Mouse (Mus musculus) cortical plate, adult 2 months (tissue): Measurements from ENCODE around the gene Tagln. TPM values are rescaled to one million over a fixed set of nuclear protein-coding genes. Genes with fewer than 3 reads are reported as not detected.
A peak's percentile ranks its signal among the peaks of the same experiment; 100 is the strongest.

ENCODE experiments used
- H3K27ac ChIP-seq: fragments of 200-500 bp; 2 replicates; pipeline ENCODE4 v1.5.1; 2012; ENCODE audit warnings: low read length, control low read depth, inconsistent platforms; ENCODE audit not compliant: insufficient read depth
- H3K4me1 ChIP-seq: fragments of 200-500 bp; 2 replicates; pipeline ENCODE4 v1.6.1; 2011; ENCODE audit warnings: low read length; ENCODE audit not compliant: control insufficient read depth, insufficient read depth
- H3K4me3 ChIP-seq: fragments of 200-500 bp; 2 replicates; pipeline ENCODE4 v1.5.1; 2011; ENCODE audit warnings: mild to moderate bottlenecking, low read length, control low read depth; ENCODE audit not compliant: insufficient read depth
- CTCF ChIP-seq: fragments of 200-500 bp; IDR thresholded peaks from 2 replicates; pipeline ENCODE4 v1.5.1; 2011; ENCODE audit warnings: mild to moderate bottlenecking, control low read depth, low read length; ENCODE audit not compliant: insufficient read depth; ENCODE audit errors: extremely low read depth
- POLR2A ChIP-seq: fragments of 200-500 bp; IDR thresholded peaks from 2 replicates; pipeline ENCODE4 v1.6.1; 2011; ENCODE audit warnings: mild to moderate bottlenecking, low read length, control low read depth; ENCODE audit not compliant: insufficient read depth; ENCODE audit errors: extremely low read depth
- polyA plus RNA-seq: library from polyadenylated mRNA; depleted of rRNA; stranded (reverse); fragments of >200 nt; gene quantifications from 2 replicates; pipeline ENCODE4 v1.2.3, GENCODE M21; 2012

Tagln gene
- polyA plus RNA-seq, 1 experiment: 18.3 TPM

DNA sequence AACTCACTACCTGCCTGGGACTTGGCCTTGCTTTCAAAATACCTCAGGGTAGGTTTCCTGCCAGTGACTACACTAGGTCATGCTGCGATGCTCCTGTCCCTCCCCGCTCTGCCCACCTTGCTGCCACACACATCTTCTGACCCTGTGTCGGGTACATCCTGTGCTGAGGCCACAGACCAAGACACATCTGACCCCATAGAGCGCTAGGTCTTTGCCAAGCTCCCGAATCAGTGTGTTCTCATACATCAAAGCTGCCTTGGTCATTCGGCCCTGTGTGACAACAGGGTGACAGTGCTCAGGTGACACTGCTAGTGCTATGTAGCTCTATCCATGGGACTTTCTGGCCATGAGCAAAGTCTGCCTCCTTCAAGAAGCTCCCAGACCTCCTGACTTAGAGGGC is 3.9 kb upstream of the Tagln start:
- no peak overlapping the region for H3K27ac ChIP-seq

DNA sequence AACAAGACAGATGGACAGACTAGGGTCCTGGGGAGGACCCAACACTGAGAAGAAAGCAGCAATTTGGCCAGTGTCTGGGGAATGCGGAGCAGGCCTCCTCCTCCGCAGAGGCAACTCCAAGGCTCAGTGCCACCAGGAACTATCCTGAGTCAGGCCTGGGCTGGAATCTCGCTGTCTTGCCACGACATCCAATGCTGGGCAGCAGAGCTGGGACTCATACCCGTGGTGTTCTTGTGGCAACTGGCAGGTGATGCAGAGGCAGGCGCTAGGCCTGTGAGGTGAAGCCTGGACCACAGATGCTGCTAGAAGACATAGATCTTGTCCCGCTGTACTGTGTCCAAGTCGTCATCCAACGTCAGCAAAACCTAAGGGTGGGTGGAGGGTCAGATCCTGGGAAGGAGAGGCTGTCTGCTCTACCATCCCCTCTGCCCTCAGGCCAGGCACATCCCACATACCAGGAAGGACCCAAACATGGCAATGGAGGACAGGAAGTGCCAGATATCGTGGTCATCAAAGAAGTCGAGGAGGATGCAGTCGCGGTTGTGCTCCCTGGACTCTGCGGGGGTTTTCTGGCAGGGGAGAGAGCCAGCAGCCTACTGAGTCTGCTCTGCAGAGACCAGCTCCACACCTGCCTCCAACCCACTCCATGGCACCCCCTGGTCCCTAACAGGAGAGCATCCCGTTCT is 3.2 kb upstream of the Tagln start:
- Histone ChIP-seq H3K27ac (no peak overlapping the region), H3K4me3 (no peak overlapping the region), H3K4me1 (no peaks in the 10 kb centered on the region; the same call in 1 of the 2 replicates)
- no peak for TF ChIP-seq CTCF
- TF ChIP-seq POLR2A: no peak

More for the DNA sequence above, 3.9 kb upstream of the Tagln start:
- H3K4me1 ChIP-seq: no peaks in the 10 kb centered on the region; the same call in 1 of the 2 replicates
- H3K4me3 ChIP-seq: no peak overlapping the region
- TF ChIP-seq POLR2A (no peak), CTCF (no peak)

DNA sequence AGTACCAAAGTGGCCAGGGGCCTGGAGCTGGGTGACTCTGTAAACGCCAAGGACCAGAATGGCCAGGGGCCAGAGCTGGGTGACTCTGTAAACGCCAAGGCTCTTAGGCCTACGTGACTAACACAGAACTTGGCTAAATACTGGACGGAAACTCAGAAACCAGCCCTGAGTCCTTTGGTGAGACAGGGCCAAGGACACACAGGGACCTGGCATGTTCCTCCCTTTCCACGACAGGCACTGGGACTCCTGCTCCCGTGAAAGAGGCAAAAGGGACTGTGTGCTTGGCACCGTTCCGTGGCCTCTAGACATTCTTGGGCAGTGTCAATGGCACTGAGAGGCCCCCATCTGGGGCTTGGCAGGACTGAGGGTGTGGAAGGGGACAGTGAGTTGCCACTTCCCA is 2.2 kb upstream of the Tagln start:
- Histone ChIP-seq H3K27ac (no peak overlapping the region), H3K4me3 (no peak overlapping the region), H3K4me1 (no peaks in the 10 kb centered on the region; the same call in 1 of the 2 replicates)
- TF ChIP-seq POLR2A: no peak

DNA sequence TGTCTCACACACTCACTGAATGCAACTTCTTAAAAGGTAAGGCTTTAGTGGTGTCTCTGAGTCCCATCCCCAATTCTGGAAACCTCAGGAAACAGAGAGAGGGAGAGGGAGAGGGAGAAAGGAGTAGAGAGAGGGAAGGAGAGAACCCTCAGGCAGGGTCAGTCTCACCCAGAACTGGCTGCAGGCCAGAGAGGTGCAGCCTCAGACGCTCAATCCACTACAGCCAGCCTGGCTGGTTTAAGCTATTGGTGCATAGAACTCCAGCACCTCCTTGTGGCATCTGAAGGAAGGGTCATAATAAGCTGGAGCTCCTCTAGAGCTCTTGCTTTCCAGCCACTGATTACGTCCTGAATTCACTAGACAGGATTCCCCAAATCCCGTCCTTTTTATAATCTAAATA is 1.0 kb upstream of the Tagln start:
- Histone ChIP-seq H3K27ac (no peak overlapping the region), H3K4me3 (no peak overlapping the region), H3K4me1 (peaks cover 3% of the 10 kb centered on the region)
- TF ChIP-seq CTCF: peak; percentile 73
- no peak for TF ChIP-seq POLR2A

DNA sequence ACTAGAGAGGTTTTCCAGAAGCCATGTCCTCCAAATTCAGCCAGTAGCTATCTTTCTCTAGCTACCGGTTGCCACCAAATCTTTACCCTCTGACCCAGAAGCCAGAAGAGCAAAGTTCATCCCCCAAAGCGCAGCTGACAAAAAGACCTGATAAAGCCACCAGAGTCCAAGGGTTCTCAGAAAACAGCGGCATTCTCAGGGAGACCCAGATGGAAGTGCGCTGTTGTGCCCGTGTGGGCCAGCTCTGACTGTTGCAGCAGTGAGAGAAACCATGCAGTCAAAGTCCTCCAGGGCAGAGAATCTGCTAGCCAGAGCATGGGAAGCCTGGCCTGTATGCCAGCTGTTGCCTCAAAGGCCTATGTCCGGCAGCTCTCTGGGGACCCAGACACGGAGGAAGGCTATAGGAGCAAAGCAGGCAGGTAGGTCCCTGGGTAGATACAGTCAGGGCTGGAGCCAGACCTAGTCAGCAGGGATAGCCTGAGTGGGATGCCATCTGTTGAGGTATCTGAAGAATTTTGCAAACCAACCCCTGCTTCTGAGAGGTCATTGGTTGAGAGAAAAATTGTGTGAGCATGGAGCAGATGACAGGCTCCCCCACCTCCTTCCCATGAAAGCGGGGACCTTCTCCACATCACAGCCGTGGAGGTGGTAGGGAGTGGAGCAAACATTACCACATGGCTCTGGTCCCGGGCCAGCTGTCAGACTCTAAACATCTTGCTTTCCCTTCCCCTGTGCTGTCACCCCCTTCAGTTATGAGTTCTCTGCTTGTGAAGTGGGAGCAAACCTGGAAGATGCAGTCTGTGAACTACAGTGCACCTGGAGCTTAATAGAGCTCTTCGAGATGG is 3.1 kb downstream of the Tagln start:
- Histone ChIP-seq H3K4me3 (no peak overlapping the region), H3K27ac (no peak overlapping the region), H3K4me1 (peaks cover 3% of the 10 kb centered on the region)
- TF ChIP-seq CTCF (no peak), POLR2A (0 out of 2 replicates have a peak, but pooled peaks have one; percentile 9)

DNA sequence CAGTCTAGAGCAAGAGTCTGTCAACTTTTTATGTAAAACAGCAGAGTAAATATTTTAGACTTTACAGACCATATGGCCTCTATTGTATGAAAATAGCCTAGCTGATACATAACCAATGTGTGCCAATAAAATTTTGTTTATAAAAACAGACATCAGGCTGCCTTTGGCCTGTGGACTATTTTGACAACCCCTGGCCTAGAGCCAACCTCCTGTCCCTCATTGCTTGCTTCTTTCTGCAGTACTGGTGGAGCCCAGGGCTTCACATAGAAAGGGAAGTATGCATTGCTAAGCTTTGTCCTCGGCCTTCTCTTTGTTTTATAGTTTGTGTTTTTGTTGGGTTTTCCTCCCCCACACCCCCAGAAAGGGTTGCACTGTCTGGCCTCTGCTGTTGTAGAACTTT is 3.9 kb downstream of the Tagln start:
- peaks cover 3% of the 10 kb centered on the region for H3K4me1 ChIP-seq
- no peak overlapping the region for H3K4me3 ChIP-seq
- TF ChIP-seq POLR2A: no peak
- TF ChIP-seq CTCF: no peak
- no peak overlapping the region for H3K27ac ChIP-seq

DNA sequence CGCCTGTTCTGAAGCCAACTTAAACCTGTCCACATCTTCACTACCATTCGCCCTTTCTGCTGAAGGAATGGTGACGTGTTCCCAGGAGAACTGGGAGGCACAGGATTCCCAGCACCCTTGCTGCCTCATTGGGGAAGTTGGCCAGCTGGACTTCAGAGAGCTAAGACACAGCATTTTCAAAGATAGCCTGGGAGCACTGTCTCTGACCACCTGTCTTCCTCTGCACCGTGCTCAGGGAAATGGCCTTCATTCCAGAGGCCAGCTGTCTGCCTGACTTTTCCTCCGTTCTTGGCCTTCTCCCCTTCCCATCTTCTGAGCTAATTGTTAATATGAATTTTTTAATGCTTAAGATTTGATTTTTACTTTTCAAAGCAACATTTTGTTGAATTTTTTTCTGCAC is 6.6 kb downstream of the Tagln start:
- H3K27ac ChIP-seq: no peak overlapping the region
- H3K4me3 ChIP-seq: no peak overlapping the region
- TF ChIP-seq POLR2A (no peak), CTCF (no peak)
- H3K4me1 ChIP-seq: peaks cover 3% of the 10 kb centered on the region

DNA sequence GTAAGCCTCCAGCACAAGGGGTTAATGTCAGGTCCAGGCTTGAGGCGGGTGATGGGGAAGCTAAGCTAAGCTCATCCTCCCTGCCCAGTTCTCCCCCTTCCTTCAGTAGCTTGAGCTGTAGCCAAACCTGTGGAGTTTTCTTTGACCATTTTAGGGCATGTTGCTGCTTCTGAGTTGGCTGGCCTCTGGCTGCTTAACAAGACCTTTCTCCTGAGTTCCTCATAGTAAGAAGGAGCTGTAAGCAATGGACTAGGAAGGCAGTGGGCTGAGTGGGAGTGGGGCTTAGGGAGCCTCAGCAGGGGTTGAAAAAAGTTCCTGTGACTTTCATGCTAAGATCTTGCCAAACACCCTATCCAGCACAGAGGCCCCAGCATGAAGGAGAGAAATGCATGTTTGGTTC is 16.0 kb downstream of the Tagln start:
- TF ChIP-seq CTCF (no peak), POLR2A (no peak)

DNA sequence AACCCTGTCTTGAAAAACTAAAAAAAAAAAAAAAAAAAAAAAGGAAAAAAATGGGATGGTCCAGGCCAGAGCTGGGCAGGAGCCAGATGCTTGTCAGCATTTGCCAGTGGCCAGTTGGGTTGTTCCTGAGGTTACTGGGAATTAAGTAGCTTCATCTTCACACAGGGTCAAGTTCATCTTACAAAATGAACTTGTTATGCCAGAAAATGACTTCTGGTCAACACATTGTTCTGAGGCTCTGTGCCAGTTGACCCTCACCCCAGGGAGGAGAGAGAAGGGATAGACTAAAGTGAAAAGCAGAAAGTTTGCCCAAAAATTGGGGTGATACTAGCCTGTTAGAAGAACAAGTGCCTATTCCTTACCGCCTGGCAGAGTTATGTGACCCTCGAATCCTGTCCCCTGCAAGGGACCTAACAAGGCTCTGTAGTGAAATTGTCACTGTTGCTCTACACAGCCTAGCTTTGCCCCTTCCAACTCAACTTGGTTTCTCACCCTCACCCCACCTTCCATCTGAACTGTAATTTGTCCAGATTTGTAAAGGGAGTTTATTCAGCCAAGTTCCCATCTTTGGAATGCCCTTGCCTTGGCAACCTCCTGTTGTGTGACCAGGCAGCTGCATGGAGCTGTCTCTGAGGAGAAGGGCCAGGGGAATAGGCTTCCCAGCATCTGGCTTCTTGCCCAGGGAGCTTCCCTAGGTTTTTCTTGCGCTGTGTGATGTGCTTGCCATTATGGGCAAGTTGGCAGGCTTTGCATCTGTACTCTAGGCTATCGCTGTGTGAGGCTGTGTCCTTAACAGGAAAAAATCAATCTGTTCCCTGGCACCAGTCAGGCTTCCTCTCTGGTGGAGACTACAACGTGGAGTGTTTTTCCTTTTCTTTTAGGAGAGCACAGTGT is 18.6 kb downstream of the Tagln start:
- Histone ChIP-seq H3K4me3 (no peak overlapping the region), H3K27ac (no peak overlapping the region), H3K4me1 (no peaks in the 10 kb centered on the region)
- TF ChIP-seq POLR2A (no peak), CTCF (no peak)

More for the DNA sequence above, 16.0 kb downstream of the Tagln start:
- H3K4me1 ChIP-seq: no peaks in the 10 kb centered on the region
- H3K27ac ChIP-seq: no peak overlapping the region
- no peak overlapping the region for H3K4me3 ChIP-seq

DNA sequence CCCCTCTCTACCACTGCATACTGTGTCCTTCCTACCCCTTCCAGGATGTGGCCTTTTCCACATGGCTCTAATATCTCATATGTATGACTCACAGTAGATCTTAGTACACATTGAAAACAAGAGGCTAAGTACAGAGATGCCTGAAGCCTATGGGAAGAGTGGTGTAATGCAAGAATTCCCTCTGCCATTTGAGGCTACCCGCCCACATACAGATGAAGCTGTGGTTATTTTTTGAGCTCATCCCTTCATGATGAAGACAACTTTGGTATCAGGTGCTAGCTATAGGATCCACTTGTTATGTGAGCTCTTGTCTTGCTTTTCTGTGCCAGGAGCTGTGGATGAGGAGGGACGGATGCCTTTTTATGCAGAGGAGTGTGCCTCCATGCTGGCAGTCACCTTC is 20.2 kb downstream of the Tagln start:
- H3K4me1 ChIP-seq: no peaks in the 10 kb centered on the region
- TF ChIP-seq POLR2A (no peak), CTCF (no peak)
- H3K4me3 ChIP-seq: no peak overlapping the region
- H3K27ac ChIP-seq: no peak overlapping the region
